14 mouse cellular contexts compared by ENCODE assay signal in genomic region chr3:159851476-159851875, GRCm38 (mm10). TPM values are rescaled to one million over a fixed set of nuclear protein-coding genes. Genes with fewer than 3 reads are reported as not detected.
DNase-seq lines count a peak whose midpoint lies in the region; ATAC-seq and TF ChIP-seq lines count a peak whose summit lies in the region.
"Had no signal": no experiment of that assay in that cellular context is flagged by ENCODE, and none has a peak within 500 bp of the region (broad histone marks: within the 10 kb centered on the region; RNA-seq: fewer than 3 reads in every experiment).

No protein-coding gene starts in this region.

- peak; percentile 53 for DNase-seq in midbrain, postnatal 0 days (ENCODE audit: low spot score)
- no peak for DNase-seq in adrenal gland, postnatal 25 days
- DNase-seq in kidney, adult 9 months, result no peak
- no peak for DNase-seq in cerebellum, adult 8-10 months
- DNase-seq: adrenal gland, adult 2 months; cerebellum, adult 9-10 months; heart, adult 2 months; kidney, postnatal 10 days; layer of hippocampus, adult 9-11 months; lung, postnatal 4 days had no signal

- H3K27me3 ChIP-seq in midbrain, postnatal 0 days (ENCODE audit: insufficient read depth, low read length), result no peaks in the 10 kb centered on the region
- H3K27me3 ChIP-seq in midbrain, embryonic 16.5 days (ENCODE audit: control insufficient read depth, insufficient read depth, low read depth, low read length), result no peaks in the 10 kb centered on the region
- H3K27me3 ChIP-seq in forebrain, embryonic 13.5 days, result peaks cover 35% of the 10 kb centered on the region
- H3K27me3 ChIP-seq in hindbrain, embryonic 15.5 days, result no peaks in the 10 kb centered on the region

- H3K4me2 ChIP-seq in midbrain, postnatal 0 days (ENCODE audit: low read depth, low read length, poor library complexity, severe bottlenecking), result no peak overlapping the region
- H3K4me2 ChIP-seq in midbrain, embryonic 16.5 days (ENCODE audit: low read length), result no peak overlapping the region
- no peak overlapping the region for H3K4me2 ChIP-seq in forebrain, embryonic 13.5 days
- H3K4me2 ChIP-seq in hindbrain, embryonic 15.5 days, result no peak overlapping the region

- TF ChIP-seq CTCF in midbrain, postnatal 0 days (IDR thresholded peaks at IDR 0.05), result no peak

- H3K4me1 ChIP-seq in midbrain, postnatal 0 days (ENCODE audit: insufficient read depth, low read length), result no peaks in the 10 kb centered on the region
- no peaks in the 10 kb centered on the region for H3K4me1 ChIP-seq in midbrain, embryonic 16.5 days (ENCODE audit: control insufficient read depth, insufficient read depth, low read length)
- H3K4me1 ChIP-seq in forebrain, embryonic 13.5 days, result peaks cover 7% of the 10 kb centered on the region
- no peaks in the 10 kb centered on the region for H3K4me1 ChIP-seq in hindbrain, embryonic 15.5 days (replicated peaks)

- H3K36me3 ChIP-seq in midbrain, postnatal 0 days (ENCODE audit: insufficient read depth, low read length), result no peaks in the 10 kb centered on the region
- no peaks in the 10 kb centered on the region for H3K36me3 ChIP-seq in midbrain, embryonic 16.5 days (ENCODE audit: control insufficient read depth, insufficient read depth, low read length)
- no peaks in the 10 kb centered on the region for H3K36me3 ChIP-seq in forebrain, embryonic 13.5 days (ENCODE audit: poor library complexity, severe bottlenecking)
- no peaks in the 10 kb centered on the region for H3K36me3 ChIP-seq in hindbrain, embryonic 15.5 days
- H3K36me3 ChIP-seq: G1E had no signal

- ATAC-seq in midbrain, postnatal 0 days (ENCODE audit: low FRiP score), result no peak
- no peak for ATAC-seq in midbrain, embryonic 16.5 days
- peak; percentile 89 for ATAC-seq in forebrain, embryonic 13.5 days
- ATAC-seq in hindbrain, embryonic 15.5 days (ENCODE audit: low FRiP score, low read depth), result peak; percentile 66; the same call in 1 of the 2 replicates

- H3K9ac ChIP-seq in midbrain, postnatal 0 days (replicated peaks; ENCODE audit: low read length, poor library complexity, severe bottlenecking), result no peak overlapping the region
- no peak overlapping the region for H3K9ac ChIP-seq in midbrain, embryonic 16.5 days (ENCODE audit: low read depth, low read length)
- H3K9ac ChIP-seq in forebrain, embryonic 13.5 days, result no peak overlapping the region
- no peak overlapping the region for H3K9ac ChIP-seq in hindbrain, embryonic 15.5 days

- no peaks in the 10 kb centered on the region for H3K9me3 ChIP-seq in midbrain, postnatal 0 days (ENCODE audit: low read length)
- no peaks in the 10 kb centered on the region for H3K9me3 ChIP-seq in midbrain, embryonic 16.5 days (replicated peaks; ENCODE audit: control insufficient read depth, low read length, poor library complexity, severe bottlenecking)
- H3K9me3 ChIP-seq in forebrain, embryonic 13.5 days (replicated peaks), result no peaks in the 10 kb centered on the region
- no peaks in the 10 kb centered on the region for H3K9me3 ChIP-seq in hindbrain, embryonic 15.5 days
- H3K9me3 ChIP-seq: G1E had no signal

- no peak overlapping the region for H3K27ac ChIP-seq in midbrain, postnatal 0 days (ENCODE audit: low read depth, low read length)
- no peak overlapping the region for H3K27ac ChIP-seq in midbrain, embryonic 16.5 days (ENCODE audit: low read length)
- H3K27ac ChIP-seq in forebrain, embryonic 13.5 days, result peak overlapping the region; percentile 14; the same call in 1 of the 2 replicates
- no peak overlapping the region for H3K27ac ChIP-seq in hindbrain, embryonic 15.5 days (replicated peaks)
- H3K27ac ChIP-seq: heart, adult 2 months had no signal

- WGBS in midbrain, postnatal 0 days, result 28% methylated on average over 2 of the region's 2 CpGs
- WGBS in midbrain, embryonic 16.5 days, result 26% methylated on average over 2 of the region's 2 CpGs
- WGBS in forebrain, embryonic 13.5 days, result 1% methylated on average over 2 of the region's 2 CpGs
- 19% methylated on average over 2 of the region's 2 CpGs for WGBS in hindbrain, embryonic 15.5 days

- H3K4me3 ChIP-seq in midbrain, postnatal 0 days (ENCODE audit: low read depth, low read length), result no peak overlapping the region
- H3K4me3 ChIP-seq in midbrain, embryonic 16.5 days (ENCODE audit: low read depth, low read length), result no peak overlapping the region
- no peak overlapping the region for H3K4me3 ChIP-seq in forebrain, embryonic 13.5 days
- no peak overlapping the region for H3K4me3 ChIP-seq in hindbrain, embryonic 15.5 days
- H3K4me3 ChIP-seq: heart, adult 2 months had no signal

RNA-seq across cellular contexts. Expression of gene Wls, which starts 12.0 kb away (rescaled TPM):
- 40.6 and 61.9 TPM in 2 replicates for total RNA-seq in midbrain, postnatal 0 days (2014; rRNA removed)
- 55.7 and 58.9 TPM in 2 replicates for polyA plus RNA-seq in midbrain, postnatal 0 days (2015; fragmentation: Nextera tagmentation; extraction: Ambion mirVana)
- 70.4 and 80.8 TPM in 2 replicates for polyA plus RNA-seq in midbrain, embryonic 16.5 days (2015; fragmentation: Nextera tagmentation; extraction: Ambion mirVana)
- polyA plus RNA-seq in forebrain, embryonic 13.5 days (2015; fragmentation: Nextera tagmentation; extraction: Ambion mirVana), result 41.1 and 51.9 TPM in 2 replicates
- 72.2 and 80.9 TPM in 2 replicates for polyA plus RNA-seq in hindbrain, embryonic 15.5 days (2015; fragmentation: Nextera tagmentation; extraction: Ambion mirVana)
- 43.9 and 55.0 TPM in 2 replicates for total RNA-seq in adrenal gland, postnatal 25 days (2021)

Comparison
In these comparisons a context has a peak if more than half of its experiments do, and no peak if none do; other contexts are left out.
1. ATAC-seq: peak in forebrain, embryonic 13.5 days (single experiment) and hindbrain, embryonic 15.5 days (single experiment); none in midbrain, postnatal 0 days (single experiment) and midbrain, embryonic 16.5 days (single experiment).